Mouse (Mus musculus) MEL (cell line): Measurements from ENCODE around the gene Sit1. TPM values are rescaled to one million over a fixed set of nuclear protein-coding genes. Genes with fewer than 3 reads are reported as not detected.
A peak's percentile ranks its signal among the peaks of the same experiment; 100 is the strongest.

ENCODE experiments used
- DNase-seq: peaks from one replicate; pipeline ENCODE4 v3.0.0; 2011; ENCODE audit warnings: low read depth, low spot score
- H3K27ac ChIP-seq: 2 replicates; pipeline ENCODE4 v1.5.1; 2012; ENCODE audit warnings: low read depth, mild to moderate bottlenecking, control low read depth, low read length, moderate library complexity; ENCODE audit not compliant: control insufficient read depth
- H3K27me3 ChIP-seq, 2 experiments: fragments of 150-350 bp in 1 of 2; sonication (generic) in 1 of 2; 2 replicates each; pipeline ENCODE4 v1.6.1; 2012; ENCODE audit warnings: low read length in 2 of 2, mild to moderate bottlenecking in 2 of 2, improper control_type of control experiment in 1 of 2, moderate library complexity in 1 of 2; ENCODE audit not compliant: insufficient read depth in 2 of 2, control insufficient read depth in 1 of 2
- H3K36me3 ChIP-seq, 2 experiments: 2 replicates each; pipeline ENCODE4 v1.6.1; 2012 to 2014; ENCODE audit warnings: low read length in 2 of 2, improper control_type of control experiment in 1 of 2, inconsistent platforms in 1 of 2, mild to moderate bottlenecking in 1 of 2; ENCODE audit not compliant: insufficient read depth in 2 of 2, control insufficient read depth in 1 of 2
- H3K4me1 ChIP-seq, 2 experiments: fragments of 150-350 bp in 1 of 2; sonication (generic) in 1 of 2; 2 replicates each; pipeline ENCODE4 v1.6.1; 2012; ENCODE audit warnings: low read length in 2 of 2, improper control_type of control experiment in 1 of 2, mild to moderate bottlenecking in 1 of 2; ENCODE audit not compliant: insufficient read depth in 2 of 2, control insufficient read depth in 1 of 2
- H3K4me3 ChIP-seq, 2 experiments: fragments of 150-350 bp in 1 of 2; sonication (generic) in 1 of 2; 2 replicates each; pipeline ENCODE4 v1.5.1; 2012; ENCODE audit warnings: low read depth in 2 of 2, low read length in 2 of 2, mild to moderate bottlenecking in 2 of 2, moderate library complexity in 2 of 2, control low read depth in 1 of 2, improper control_type of control experiment in 1 of 2; ENCODE audit not compliant: control insufficient read depth in 1 of 2, insufficient read depth in 1 of 2
- H3K79me2 ChIP-seq: 2 replicates; pipeline ENCODE4 v1.6.1; 2012; ENCODE audit warnings: mild to moderate bottlenecking, low read length, moderate library complexity; ENCODE audit not compliant: control insufficient read depth, poor library complexity, insufficient read depth
- H3K9ac ChIP-seq: 2 replicates; pipeline ENCODE4 v1.6.1; 2012; ENCODE audit warnings: low read depth, mild to moderate bottlenecking, control low read depth, low read length, moderate library complexity; ENCODE audit not compliant: control insufficient read depth, poor library complexity, severe bottlenecking
- H3K9me3 ChIP-seq: fragments of 150-350 bp; sonication (generic); replicated peaks from 2 replicates; pipeline ENCODE4 v1.6.1; 2012; ENCODE audit warnings: mild to moderate bottlenecking, low read length, improper control_type of control experiment, moderate library complexity; ENCODE audit not compliant: insufficient read depth
- CHD2 ChIP-seq: IDR thresholded peaks from 2 replicates; pipeline ENCODE4 v1.6.1; 2011; ENCODE audit warnings: low read length, improper control_type of control experiment
- ELF1 ChIP-seq: IDR thresholded peaks from 2 replicates; pipeline ENCODE4 v1.6.1; 2014; ENCODE audit warnings: low read depth, mild to moderate bottlenecking, inconsistent platforms, low read length, improper control_type of control experiment, moderate library complexity
- GATA1 ChIP-seq: IDR thresholded peaks from 2 replicates; pipeline ENCODE4 v1.6.1; 2011; ENCODE audit warnings: low read depth, low read length, improper control_type of control experiment
- HCFC1 ChIP-seq: IDR thresholded peaks from 2 replicates; pipeline ENCODE4 v1.6.1; 2012; ENCODE audit warnings: low read depth, mild to moderate bottlenecking, inconsistent platforms, low read length, improper control_type of control experiment, moderate library complexity
- MAFK ChIP-seq: IDR thresholded peaks from 2 replicates; pipeline ENCODE4 v1.6.1; 2011; ENCODE audit warnings: low read depth, mild to moderate bottlenecking, low read length, improper control_type of control experiment, borderline replicate concordance
- MAX ChIP-seq: IDR thresholded peaks from 2 replicates; pipeline ENCODE4 v1.6.1; 2011; ENCODE audit warnings: low read length, improper control_type of control experiment
- MAZ ChIP-seq: IDR thresholded peaks from 2 replicates; pipeline ENCODE4 v1.6.1; 2012; ENCODE audit warnings: low read depth, mild to moderate bottlenecking, inconsistent platforms, low read length, improper control_type of control experiment
- MEF2A ChIP-seq: IDR thresholded peaks from 2 replicates; pipeline ENCODE4 v1.6.1; 2014; ENCODE audit warnings: low read depth, mild to moderate bottlenecking, inconsistent platforms, low read length, improper control_type of control experiment; ENCODE audit not compliant: poor library complexity, insufficient replicate concordance, severe bottlenecking; ENCODE audit errors: extremely low read depth
- MXI1 ChIP-seq: IDR thresholded peaks from 2 replicates; pipeline ENCODE4 v1.6.1; 2011; ENCODE audit warnings: mild to moderate bottlenecking, low read depth, low read length, improper control_type of control experiment
- MYB ChIP-seq: IDR thresholded peaks from 2 replicates; pipeline ENCODE4 v1.6.1; 2011; ENCODE audit warnings: mild to moderate bottlenecking, low read depth, low read length, improper control_type of control experiment
- MYC ChIP-seq: IDR thresholded peaks from 2 replicates; pipeline ENCODE4 v1.6.1; 2011; ENCODE audit warnings: low read depth, mild to moderate bottlenecking, low read length, improper control_type of control experiment, moderate library complexity
- NELFE ChIP-seq: IDR thresholded peaks from 2 replicates; pipeline ENCODE4 v1.6.1; 2011; ENCODE audit warnings: low read depth, low read length, improper control_type of control experiment
- NRF1 ChIP-seq: IDR thresholded peaks from 2 replicates; pipeline ENCODE4 v1.6.1; 2014; ENCODE audit warnings: low read depth, mild to moderate bottlenecking, inconsistent platforms, low read length, improper control_type of control experiment, moderate library complexity; ENCODE audit not compliant: poor library complexity, insufficient read depth, severe bottlenecking
- POLR2A ChIP-seq, 2 experiments: IDR thresholded peaks; 2 replicates each; pipeline ENCODE4 v1.6.1; 2011 to 2012; ENCODE audit warnings: low read length in 2 of 2, mild to moderate bottlenecking in 2 of 2, control low read depth in 1 of 2, improper control_type of control experiment in 1 of 2, low read depth in 1 of 2, moderate library complexity in 1 of 2; ENCODE audit not compliant: control insufficient read depth in 1 of 2, insufficient read depth in 1 of 2, poor library complexity in 1 of 2
- POLR2AphosphoS2 ChIP-seq: IDR thresholded peaks from 2 replicates; pipeline ENCODE4 v1.6.1; 2011; ENCODE audit warnings: low read length, improper control_type of control experiment
- RCOR1 ChIP-seq: IDR thresholded peaks from 2 replicates; pipeline ENCODE4 v1.6.1; 2012; ENCODE audit warnings: low read depth, mild to moderate bottlenecking, inconsistent platforms, low read length, improper control_type of control experiment
- SIN3A ChIP-seq: IDR thresholded peaks from 2 replicates; pipeline ENCODE4 v1.6.1; 2012; ENCODE audit warnings: low read length, improper control_type of control experiment, inconsistent platforms
- SMC3 ChIP-seq: IDR thresholded peaks from 2 replicates; pipeline ENCODE4 v1.6.1; 2011; ENCODE audit warnings: low read depth, low read length, improper control_type of control experiment
- TCF12 ChIP-seq: IDR thresholded peaks from 2 replicates; pipeline ENCODE4 v1.6.1; 2014; ENCODE audit warnings: low read depth, mild to moderate bottlenecking, inconsistent platforms, low read length, improper control_type of control experiment, moderate library complexity
- ZC3H11A ChIP-seq: IDR thresholded peaks from 2 replicates; pipeline ENCODE4 v1.6.1; 2012; ENCODE audit warnings: low read depth, mild to moderate bottlenecking, inconsistent platforms, low read length, improper control_type of control experiment
- ZKSCAN1 ChIP-seq: IDR thresholded peaks from 2 replicates; pipeline ENCODE4 v1.6.1; 2012; ENCODE audit warnings: low read depth, mild to moderate bottlenecking, inconsistent platforms, low read length, improper control_type of control experiment, moderate library complexity
- ZMIZ1 ChIP-seq: IDR thresholded peaks from 2 replicates; pipeline ENCODE4 v1.6.1; 2012; ENCODE audit warnings: low read depth, mild to moderate bottlenecking, inconsistent platforms, low read length, improper control_type of control experiment, moderate library complexity
- polyA plus RNA-seq, 2 experiments: library from polyadenylated mRNA; stranded (reverse) in 1 of 2; unstranded in 1 of 2; fragments of >175 nt in 1 of 2; fragments of >200 nt in 1 of 2; gene quantifications; 2 replicates each; pipeline versions ENCODE4 v1.2.1 to v1.2.4; 2012; ENCODE audit warnings: low replicate concordance in 2 of 2, low read depth in 1 of 2; ENCODE audit not compliant: insufficient read length in 2 of 2, insufficient read depth in 1 of 2, missing spikeins in 1 of 2
- total RNA-seq: library from RNA; depleted of rRNA; stranded (reverse); fragments of 300-350 nt; gene quantifications from 2 replicates; pipeline ENCODE4 v1.2.3, GENCODE M21; 2012

Gene Sit1
- total and polyA plus RNA-seq, 3 experiments: 0.06 to 0.08 TPM; not detected in 1

DNA sequence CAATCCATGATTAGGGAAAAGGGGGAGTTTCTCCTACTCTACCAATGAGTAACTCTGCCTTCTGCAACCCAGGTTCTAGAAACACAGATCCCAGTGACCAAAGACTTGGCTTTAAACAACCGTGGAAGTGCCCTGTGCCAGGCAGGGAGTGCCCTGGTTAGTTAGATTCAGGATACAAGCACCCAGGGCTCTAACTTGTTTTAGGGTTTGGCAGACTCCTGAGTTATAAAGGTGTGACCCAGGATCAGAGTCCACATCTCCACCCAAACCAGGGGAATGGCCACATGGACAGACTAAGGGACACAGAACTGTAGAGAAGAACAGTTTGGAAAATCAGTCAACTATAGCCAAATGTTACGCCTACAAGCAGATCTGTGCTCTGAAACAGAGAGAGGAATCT lies 19.5 kb upstream of the Sit1 start:
- no peak for TF ChIP-seq ZKSCAN1
- TF ChIP-seq MAZ: no peak
- no peak for TF ChIP-seq MXI1
- no peak for TF ChIP-seq ZC3H11A
- TF ChIP-seq NELFE: no peak
- Histone ChIP-seq H3K4me3 (no peak overlapping the region), H3K27me3 (no peaks in the 10 kb centered on the region), H3K4me1 (peaks cover 12 to 25% of the 10 kb centered on the region in 2 experiments), H3K36me3 (peaks cover 0 to 13% of the 10 kb centered on the region in 2 experiments; a peak in 2 of 4 replicates), H3K9ac (no peak overlapping the region), H3K79me2 (peaks cover 8% of the 10 kb centered on the region), H3K27ac (no peak overlapping the region), H3K9me3 (no peaks in the 10 kb centered on the region)
- no peak for DNase-seq

DNA sequence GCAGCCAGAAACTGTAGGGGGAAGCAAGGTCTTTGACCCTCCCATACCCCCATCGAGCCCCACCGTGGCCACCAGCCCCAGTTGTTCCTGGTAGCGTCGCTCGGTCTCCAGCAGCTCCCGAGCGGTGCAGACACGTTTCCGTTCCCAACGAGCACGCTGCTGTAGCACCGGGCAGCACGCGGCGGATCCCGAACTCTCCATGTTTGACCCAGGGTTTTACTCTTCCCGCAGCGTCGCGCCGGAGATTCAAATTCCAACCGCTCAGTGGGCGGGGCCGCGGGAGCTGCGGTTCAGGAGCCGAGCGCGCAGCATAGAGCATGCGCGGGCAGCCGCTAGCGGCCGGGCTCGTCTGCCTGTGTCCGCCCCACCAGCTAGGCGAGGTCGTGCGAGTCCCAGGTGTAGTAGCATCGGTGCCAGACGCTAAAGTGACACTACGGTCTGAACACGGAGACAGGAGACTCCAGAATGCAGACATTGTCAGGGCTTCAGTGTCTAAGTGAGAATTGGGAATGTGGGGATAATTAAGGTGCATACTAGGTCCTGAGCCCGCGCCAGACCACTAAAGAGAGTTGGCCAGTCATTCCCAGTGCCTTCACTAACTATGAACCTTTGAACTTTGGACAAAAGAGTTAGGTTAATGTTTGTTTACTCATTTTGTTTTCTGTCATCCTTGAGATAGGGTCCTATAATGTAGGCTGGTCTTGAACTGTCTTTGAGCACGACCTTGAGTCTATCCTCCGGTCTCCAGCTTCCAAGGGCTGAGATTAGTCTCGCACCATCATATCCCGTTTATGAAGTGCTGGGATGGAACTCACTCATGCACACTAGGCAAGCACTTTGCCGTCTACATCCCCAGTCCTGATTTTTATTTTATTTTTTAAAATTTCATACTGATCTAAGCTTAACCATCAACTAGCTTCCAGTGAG lies 16.1 kb upstream of the Sit1 start, which contains the start of gene Arhgef39:
Gene Arhgef39 (minus strand): TSS at position 289 of the 927 bp plus-strand sequence.
- Histone ChIP-seq H3K36me3 (peaks cover 0 to 13% of the 10 kb centered on the region in 2 experiments; a peak in 2 of 4 replicates), H3K4me3 (peak within 1 kb of the TSS; percentile 88 to 94), H3K9me3 (no peaks in the 10 kb centered on the region), H3K27me3 (no peaks in the 10 kb centered on the region), H3K9ac (peak within 1 kb of the TSS; percentile 93), H3K79me2 (peaks cover 8% of the 10 kb centered on the region), H3K4me1 (peaks cover 10 to 28% of the 10 kb centered on the region in 2 experiments), H3K27ac (peak within 1 kb of the TSS; percentile 74)
- TF ChIP-seq TCF12 (0 out of 2 replicates have a peak, but pooled peaks have one; percentile 17), RCOR1 (peak; percentile 13; the same call in 1 of the 2 replicates), HCFC1 (peak; percentile 47), ELF1 (no peak), MYB (peak; percentile 38; the same call in 1 of the 2 replicates), SMC3 (no peak), NRF1 (peak; percentile 95), SIN3A (no peak; the same call in 1 of the 2 replicates), NELFE (peak; percentile 80), MAX (peak; percentile 56; the same call in 1 of the 2 replicates), GATA1 (no peak), MAFK (no peak), POLR2AphosphoS2 (peak; percentile 54; the same call in 1 of the 2 replicates), MXI1 (peak; percentile 78), MYC (peak; percentile 69; the same call in 1 of the 2 replicates), ZMIZ1 (peak; percentile 85), POLR2A (IDR thresholded peaks at IDR 0.05; ENCODE audit: control insufficient read depth in 1 of 2, insufficient read depth in 1 of 2, low read depth in 1 of 2, low read length in 2 of 2, poor library complexity in 1 of 2) (peak; percentile 52 to 79; a peak in 3 of 4 replicates), CHD2 (no peak), MEF2A (no peak)
- peak; percentile 92 for DNase-seq
